Mouse (Mus musculus) cerebellum, postnatal 10 days (tissue): Measurements from ENCODE around the gene Gm17662.

ENCODE experiments used
- DNase-seq, 2 experiments: peaks; one replicate each; pipeline ENCODE4 v3.0.0; 2021; ENCODE audit warnings: mixed read lengths in 2 of 2

The Gm17662 gene

DNA sequence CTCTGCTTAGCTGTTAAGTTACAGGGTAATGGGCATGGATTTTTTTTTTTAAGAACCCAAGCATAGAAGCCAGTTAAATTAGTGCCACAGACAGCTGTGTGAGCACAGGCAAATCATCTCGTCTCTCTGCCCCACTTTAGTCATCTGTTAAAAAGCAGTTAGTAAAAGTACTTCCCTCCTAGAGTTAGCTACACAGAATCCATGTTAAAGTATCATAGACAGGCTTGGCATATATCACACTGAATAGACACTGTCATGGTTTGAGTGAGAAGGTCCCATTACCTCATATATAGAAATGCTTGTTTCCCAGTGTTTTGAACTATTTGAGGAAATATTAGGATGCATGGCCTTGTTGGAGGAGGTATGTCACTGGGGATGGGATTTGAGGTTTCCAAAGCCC lies at the start of gene Gm17662:
TSS of gene Gm17662 (plus strand) at position 301 of the 400 bp plus-strand sequence.
- no peak for DNase-seq

DNA sequence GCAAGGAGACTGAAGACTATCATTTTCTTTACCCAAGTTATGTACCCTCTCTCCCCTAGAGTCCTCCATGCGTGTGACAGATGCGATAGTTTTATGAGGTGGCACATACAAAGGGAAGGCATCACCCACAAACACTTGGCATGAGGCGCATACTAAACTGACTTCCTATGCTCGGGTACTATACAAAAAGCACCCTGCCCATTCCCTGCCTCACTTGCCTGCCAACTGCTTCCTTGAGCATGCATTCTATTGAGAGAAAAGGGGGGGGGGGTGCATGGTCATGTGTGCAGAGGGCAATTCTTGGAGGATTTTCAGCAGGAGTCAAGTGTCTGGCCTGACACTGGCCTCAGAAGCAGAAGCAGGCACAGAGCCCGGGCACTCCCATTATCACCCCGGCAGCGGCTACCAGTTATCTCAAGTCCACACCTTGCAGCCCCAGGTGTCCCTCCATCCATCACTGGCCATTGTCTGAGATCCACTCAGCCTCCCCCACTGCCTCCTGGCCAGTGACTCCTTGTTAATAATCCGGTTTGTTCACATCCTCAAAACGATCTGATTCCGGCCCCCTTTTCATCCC lies 46.3 kb upstream of the Gm17662 start:
- DNase-seq, result peak in 1 of 2 experiments; percentile 19

DNA sequence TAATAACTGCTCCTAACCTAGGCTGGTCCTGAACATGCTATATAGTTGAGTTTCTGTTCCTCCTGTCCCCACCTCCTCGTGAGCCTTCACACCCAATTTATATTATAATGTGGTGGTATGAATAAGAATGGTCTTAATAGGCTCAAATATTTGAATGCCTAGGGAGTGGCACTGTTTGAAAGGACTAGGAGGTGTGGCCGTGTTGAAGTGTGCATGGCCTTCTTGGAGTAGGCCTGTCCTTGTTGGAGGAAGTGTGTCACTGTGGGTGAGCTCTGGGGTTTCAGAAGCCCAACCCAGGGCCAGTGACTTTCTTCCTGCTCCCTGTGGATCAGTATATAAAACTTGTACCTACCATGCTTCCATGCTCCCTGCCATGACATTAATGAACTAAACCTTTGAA lies 43.5 kb upstream of the Gm17662 start:
- no peak for DNase-seq

DNA sequence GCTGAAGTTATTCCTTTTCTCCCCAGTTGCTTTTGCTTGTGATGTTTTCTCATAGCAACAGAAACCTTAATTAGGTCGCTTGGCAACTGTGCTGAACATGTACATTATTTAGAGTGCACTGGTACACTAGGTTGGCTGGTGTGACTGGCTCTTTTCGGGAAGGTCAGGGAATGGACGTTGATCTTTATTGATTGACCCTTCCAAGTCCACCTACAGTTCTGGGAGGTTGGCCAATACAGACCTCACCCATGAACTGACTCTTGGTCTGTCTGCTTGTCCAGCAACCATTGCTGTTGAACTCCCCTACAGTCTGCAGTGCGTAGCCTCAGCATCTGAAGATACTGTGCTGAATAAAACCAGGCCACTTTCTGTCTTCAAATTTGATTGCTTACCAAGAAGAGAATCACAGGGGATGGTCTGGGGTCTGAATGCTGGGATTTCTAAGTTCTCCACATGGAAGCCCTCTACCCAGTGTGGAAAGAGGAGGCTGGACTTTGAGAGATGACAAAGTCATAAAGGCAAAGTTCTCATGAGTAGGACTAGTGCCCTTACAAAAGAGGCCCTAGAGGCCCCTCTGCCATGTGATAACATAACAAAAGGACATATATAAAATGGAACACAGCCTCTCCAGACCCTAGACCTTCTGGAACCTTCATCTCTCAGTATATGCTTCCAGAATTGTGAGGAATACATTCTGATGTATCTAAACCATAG lies 40.5 kb upstream of the Gm17662 start:
- DNase-seq, result no peak

DNA sequence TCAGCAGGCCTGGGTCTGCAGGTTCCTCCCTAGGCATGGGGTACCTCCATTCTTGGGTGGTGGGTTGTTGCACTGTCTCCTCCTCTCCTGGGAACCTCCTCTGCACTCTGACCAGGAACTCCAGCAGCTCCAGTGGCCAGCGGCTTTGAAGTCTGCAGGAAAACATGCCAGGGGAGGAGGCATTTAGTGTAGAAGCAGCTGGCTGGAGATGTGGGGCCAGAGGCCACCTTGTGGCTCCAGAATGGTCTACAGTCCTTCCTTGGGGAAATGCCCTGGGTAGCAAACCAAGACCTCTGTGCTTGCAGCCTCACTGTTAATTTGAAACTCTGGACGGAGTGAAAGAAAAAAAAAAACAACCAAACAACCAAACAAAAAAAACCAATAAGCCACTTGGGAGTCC lies 39.6 kb upstream of the Gm17662 start:
- DNase-seq, result no peak

DNA sequence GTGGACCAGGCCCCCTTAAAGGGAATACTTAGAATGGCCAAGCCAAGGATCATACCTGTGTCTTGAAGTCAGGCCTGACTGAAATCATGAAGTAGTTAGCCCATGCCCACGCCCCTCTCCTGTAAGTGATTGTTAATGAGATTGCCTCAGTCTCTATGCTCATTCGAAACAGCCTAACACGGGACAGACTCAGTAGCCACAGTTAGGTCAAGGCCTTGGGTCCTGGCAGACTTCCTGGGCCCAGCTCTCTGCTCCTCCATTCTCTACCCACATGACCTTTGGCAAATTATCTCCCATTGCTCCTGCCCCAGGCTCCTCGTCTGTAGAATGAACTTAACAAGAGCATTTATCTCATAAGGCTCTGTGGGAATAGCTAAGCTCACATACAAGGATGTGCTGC lies 38.1 kb upstream of the Gm17662 start:
- DNase-seq, result no peak

DNA sequence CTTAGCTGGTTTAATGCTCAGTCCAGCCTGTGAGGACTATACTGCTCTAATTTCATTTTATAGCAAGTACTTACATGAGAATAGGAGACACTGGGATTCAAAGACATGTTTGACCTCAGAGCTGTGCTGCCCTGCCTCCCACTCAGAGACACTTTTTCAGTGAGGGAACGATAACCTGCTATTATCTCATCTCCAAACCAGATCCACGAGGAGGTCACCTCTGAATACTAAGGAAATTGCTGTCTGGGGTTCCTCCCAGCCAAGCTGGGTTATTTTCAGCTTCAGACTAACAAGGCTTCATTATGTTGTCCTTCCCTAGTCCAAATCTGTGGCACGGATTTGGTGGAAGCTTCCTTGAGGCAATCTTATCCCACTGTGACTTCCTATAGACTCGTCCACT lies 37.2 kb upstream of the Gm17662 start:
- DNase-seq, result no peak

DNA sequence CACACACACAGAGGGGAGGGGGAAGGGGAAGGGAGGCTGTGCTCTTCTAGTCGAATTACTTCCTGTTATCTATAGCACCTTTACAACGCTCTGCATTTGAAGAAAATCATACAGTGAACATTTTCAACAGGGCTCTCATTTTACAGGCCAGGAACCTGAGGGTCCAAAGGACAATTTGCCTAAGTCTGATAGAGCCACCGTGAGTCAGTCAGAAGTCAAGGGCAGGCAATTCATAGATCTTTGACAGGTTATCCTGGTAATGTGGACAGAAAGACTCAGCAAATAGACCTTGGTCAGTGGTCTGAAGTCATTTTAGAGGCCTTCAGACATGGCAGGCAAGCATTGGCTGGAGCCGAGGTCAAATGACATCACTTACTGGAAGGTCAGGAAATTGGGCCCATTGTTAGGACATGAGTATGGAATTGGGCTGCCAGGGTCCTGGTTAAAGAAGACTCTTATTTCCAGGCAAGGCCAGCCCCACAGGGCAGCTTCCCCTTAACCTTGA lies 33.5 kb upstream of the Gm17662 start:
- DNase-seq, result no peak

DNA sequence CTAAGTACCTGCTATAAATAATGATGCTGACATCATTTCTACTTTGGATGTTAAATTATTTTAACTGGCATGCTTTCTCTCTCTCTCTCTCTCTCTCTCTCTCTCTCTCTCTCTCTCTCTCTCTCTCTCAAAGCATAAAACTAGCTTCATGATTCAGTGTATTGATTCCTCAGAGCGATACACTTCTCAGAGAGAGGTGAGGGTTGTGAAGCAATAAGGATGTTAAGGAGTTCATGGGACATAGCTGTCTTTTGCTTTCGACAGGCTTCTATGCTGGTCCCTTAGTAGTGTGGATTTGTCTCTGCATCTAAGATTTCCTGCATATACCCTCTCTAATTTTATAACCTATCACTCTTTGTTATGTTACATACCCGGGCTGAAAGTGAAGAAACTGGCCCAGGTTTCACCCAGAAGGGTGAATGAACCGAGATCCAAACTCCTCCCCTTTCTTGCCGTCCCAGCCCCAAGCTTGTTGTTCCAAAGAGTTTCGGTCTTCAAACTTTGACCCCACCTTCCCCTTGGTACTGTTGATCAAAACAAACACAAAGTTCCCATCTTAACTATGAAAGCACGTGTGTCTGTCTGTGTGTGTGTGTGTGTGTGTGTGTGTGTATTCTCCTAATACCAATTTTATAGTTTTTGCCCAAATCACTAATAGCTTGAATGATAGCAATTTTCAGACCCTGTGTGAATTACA lies 32.6 kb upstream of the Gm17662 start:
- no peak for DNase-seq

DNA sequence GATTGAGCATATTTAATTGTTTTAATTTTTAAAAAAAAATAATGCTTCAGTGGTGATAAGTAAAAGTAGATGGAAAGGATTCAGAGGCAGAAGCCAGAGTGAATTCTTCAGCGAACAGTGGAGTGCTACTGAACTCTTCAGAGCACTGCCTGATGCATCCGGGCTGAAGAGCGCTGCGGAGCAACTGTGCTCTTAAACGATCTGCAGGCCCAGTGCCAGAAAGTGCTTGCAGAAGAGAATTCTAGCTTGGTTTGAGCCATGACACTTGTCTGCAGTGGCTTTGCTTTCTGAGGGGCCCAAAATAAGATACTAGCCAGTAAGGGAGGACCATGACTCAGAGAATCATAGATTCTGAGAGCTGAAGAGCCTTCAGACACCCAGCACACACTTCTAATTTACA lies 28.2 kb upstream of the Gm17662 start:
- DNase-seq, result peak; percentile 64 to 69

DNA sequence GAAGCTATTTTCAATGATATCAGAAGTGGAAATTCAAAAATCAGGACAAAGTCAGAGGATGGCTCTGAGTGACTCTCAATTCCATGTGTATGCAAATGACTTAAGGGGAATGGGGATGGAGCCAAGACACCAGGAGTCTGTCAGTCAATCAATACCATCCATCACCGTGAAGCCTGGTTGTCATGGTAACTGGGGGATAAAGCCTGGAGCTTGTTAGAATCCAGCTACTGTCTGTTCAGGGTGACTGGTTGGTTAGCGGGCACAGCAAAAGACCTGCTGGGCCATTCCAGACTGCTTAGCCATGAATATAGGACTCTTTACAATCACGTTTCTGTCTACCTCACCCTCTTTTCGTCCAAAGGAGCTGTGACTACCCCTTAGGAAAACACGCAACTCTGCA lies 22.0 kb upstream of the Gm17662 start:
- peak; percentile 16 to 18 for DNase-seq

DNA sequence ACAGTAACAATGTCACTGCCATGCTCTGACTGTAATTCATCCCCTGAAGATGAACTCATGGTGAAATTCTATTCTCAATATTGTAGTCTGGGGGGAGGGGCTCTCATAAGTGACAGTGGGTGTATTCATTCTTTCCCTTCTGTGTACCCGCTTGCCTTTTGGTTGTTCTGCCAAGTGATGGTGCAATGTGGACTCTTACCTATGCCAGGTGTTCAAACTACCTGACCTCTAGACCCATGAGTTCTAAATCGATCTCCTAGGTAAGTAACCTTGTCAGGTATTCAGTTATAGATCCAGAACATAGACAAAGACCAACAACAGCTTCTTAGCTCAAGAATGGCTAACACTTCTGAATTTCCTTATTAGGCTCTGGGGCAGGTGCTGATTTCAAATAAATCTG lies 18.8 kb upstream of the Gm17662 start:
- DNase-seq, result no peak

DNA sequence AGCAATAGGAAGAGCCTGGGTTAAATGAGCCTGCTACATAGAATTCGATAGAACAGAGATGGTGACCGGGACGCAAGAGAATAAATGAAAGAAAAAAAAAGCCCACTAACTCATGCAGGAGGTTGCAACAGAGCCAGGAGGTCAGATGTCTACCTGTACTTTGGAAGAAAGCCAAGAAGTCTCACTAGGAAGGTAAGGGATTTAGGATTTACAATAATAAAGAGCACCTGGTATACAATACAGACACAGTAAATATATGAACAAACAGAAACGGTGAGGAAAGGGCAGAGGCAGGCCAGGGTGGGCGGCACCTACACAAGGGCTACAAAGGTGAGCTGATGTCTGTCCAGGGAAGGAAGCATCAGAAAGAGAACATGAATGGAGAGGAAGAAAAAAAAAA lies 14.9 kb upstream of the Gm17662 start:
- no peak for DNase-seq

DNA sequence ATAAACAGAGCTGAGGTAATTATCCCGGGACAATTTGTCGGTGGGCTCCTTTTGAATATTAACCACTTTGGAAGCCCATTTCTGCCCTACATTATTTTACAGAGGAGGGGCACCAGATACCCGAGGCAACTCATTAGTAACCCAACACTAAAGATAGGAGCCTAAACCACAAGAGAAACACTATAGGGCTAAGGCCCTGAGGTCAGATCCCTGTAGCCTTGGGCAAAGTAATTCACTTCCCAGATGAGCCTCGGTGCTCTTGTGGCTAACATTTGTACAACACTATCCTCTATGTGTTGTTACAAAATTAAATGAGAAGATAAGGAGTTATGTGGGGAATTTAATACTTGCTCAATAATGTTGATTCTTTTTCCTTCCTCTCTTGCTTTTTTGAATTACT lies 13.6 kb upstream of the Gm17662 start:
- DNase-seq, result no peak

DNA sequence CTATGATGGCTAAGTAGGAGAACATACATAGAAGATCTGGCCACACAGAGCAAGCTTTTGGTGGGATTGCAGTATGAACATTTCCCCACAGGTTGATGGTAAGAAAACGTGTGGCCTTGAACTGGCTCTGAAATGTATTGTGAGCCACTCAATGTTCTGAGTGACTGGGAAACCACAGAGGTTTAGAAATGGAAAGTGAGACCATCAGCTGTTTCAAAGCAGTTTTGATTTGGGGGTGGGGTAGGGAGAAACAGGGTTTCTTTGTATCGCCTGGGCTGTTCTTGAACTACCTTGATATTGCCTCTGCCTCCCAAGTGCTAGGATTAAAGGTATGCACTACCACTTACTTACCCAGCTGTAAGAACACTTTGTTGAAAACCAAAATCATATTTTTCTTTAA lies 1.9 kb upstream of the Gm17662 start:
- DNase-seq, result no peak

DNA sequence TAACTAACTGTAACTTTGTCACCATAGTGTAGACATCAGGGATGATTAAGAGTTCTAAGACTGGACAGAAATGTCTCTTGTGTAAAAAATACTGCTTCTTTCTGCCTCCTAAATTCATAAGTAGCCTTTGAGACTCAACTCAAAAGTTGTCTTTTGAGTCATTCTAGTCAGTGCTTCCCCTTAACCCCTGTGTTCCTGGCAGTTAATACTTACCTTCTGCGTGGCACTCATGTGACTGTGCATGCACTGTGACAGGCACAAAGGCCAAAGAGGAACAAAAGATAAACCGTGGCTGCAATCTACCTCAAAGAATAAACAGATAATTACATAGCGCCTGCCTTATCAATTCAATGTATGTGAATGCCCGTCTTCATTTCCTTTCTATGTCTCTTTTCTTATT lies 694 bp downstream of the Gm17662 start:
- DNase-seq, result no peak

DNA sequence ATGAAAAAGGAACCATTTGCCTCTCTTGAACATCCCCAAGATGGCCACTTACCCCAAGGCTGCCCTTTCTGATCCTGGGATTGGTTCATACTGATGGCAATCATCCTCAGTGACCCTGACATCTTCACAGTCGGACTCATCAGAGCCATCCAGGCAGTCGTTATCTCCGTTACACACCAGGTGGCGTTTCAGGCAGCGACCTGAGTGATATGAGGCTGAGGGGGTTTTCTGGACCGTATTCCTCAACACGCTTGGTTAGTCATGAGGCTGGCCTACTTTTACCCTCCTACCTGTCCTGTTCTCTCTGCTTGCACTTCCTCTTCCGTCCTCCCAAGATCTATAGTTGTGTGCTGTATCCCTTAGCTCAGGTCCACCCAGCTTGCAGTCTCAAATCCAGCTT lies 4.1 kb downstream of the Gm17662 start:
- DNase-seq, result no peak

DNA sequence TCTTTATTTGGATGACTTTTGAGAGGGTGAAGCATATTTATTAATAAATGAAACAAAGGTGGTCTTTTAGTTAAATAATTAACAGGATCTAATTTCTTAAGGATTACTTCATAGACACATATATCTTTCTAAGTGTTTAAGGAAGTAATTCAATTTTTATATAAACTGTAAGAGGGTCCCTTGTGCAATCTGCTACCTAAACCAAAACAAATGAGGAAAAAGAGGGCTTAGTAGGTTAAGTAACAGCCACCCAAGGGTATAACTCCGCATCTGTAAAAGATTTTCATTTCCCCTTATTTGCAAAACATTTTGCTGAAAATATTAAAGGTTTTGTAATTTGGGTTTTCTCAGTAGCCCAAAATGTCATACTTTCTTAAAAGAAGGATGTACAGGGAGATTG lies 7.3 kb downstream of the Gm17662 start:
- DNase-seq, result no peak

DNA sequence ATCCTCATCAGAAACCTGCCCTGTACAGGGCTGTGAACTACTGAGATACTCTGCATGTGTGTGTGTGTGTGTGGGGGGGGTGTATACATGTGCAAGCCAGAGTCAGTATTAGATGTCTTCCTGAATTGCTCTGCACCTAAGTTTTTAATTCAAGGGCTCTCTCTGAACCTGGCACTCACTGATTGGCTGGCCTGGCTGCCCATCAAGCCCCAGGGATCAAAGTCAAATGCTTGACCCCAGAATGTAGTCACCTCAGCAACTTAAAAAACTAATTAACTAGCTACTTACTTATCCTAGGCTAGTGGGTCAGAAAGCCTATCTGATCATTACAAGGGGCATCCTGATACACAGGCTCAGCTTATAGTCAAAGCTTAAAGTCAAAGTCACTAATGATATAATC lies 12.5 kb downstream of the Gm17662 start:
- DNase-seq, result no peak

DNA sequence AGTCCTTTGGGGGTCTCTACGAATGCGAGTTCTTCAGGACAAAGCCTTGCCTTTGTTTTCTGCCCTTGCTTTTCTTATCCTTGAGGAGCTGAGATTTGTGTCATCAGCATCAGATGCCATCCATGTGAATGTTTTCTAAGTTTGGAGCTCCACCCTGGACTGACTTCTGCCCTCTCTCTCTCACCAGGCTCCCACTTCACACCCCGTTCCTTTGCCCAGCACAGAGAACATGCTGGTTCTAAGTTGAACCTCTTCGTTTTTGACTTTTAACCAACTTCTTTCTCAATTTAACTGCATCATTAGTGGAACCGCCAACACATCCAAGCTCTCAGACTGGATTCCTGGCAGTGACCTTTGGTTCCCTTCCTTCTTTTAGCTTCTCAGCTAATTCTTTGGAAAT lies 13.1 kb downstream of the Gm17662 start:
- no peak for DNase-seq

DNA sequence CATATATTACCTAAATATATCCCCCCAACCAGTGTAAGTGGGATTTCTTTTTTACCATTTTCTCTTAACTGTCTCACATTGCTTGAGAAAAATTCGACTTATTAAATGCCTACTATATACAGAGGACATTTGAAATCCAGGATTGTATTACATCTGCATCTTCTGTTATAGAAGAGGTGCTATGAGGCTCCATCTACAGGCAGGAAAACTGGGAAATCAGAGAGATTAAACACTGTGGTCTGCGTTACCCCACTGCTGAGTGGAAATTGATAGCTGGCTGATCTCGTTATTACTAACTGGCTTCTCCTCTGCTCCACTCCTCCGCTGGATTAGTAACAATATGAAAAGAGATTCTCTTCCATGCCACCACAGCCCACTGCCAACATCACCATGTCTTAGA lies 18.7 kb downstream of the Gm17662 start:
- DNase-seq, result no peak

DNA sequence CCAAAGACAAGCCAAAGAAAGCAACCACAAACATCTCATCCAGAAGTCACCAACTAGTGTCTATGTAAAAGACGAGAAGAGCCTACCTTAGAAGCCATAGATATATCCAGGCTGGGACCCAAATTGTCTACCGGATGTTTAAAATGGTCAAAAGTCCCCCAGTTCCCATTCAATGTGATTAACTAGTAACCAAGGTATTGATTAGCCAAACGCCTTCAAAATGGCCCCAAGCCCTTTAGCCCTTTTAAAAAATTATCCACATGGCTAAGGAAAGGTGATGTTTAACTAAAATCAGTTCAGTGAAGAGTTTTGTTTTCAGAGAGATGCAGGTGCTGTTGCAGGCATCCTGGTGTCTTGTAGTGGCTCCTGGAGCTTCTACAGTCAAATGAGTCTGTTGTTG lies 19.2 kb downstream of the Gm17662 start, which contains the start of gene C8a:
TSS of gene C8a (minus strand) at position 76 of the 400 bp plus-strand sequence.
- DNase-seq, result no peak

DNA sequence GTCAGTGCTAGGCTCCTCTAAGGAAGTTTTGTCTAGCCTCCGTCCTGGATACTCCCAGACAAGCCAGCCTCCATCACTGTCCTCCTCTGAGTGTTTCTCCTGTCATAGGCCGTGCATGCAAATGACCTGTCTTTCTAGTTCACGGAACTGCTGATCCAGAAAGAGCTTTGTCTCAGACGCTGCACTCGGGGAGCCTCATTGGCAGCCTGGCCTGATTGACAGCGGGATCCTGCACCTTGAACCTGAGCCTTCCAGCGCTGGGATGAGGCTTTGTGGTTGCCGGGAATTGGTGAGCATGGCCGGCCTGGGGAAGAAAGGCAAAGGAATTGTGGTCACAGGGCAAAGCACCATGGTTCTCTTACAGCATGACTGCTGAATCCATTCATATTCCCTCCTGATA lies 30.4 kb downstream of the Gm17662 start:
- no peak for DNase-seq
